Mouse (Mus musculus): Measurements from ENCODE around the gene Frem2. TPM values are rescaled to one million over a fixed set of nuclear protein-coding genes. Genes with fewer than 3 reads are reported as not detected.

The Frem2 gene
- polyA plus RNA-seq, 1 experiment: 0.02 TPM

DNA sequence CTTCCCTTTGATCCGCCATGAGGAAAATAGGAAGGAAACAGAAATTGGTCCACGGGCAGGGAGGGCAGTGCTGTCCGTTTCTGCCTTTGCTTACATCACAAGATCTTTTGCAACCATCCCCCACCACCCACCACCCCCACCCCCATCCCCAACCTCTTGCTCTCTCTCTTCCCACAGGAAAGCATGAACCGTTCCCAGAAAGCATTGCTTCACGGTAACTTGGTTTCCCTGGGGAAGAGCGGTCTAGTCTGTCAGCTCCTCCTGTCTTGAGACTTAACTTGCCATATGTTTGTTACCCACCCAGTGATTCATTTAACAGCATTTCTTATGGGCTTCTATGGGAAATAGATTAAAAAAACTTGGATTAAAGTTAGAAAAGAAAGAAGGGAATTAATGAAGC is 85.5 kb downstream of the Frem2 start:
- H3K4me3 ChIP-seq (replicated peaks): no peak overlapping the region
- H3K36me3 ChIP-seq (ENCODE audit: control insufficient read depth): no peaks in the 10 kb centered on the region
- TF ChIP-seq TAL1 (IDR thresholded peaks at IDR 0.05; ENCODE audit: low read length) (no peak), GATA1 (IDR thresholded peaks at IDR 0.05; ENCODE audit: low read length) (no peak)
- H3K4me1 ChIP-seq (ENCODE audit: control insufficient read depth): no peaks in the 10 kb centered on the region
- no peaks in the 10 kb centered on the region for H3K9me3 ChIP-seq (ENCODE audit: control insufficient read depth, low read length)
- H3K27me3 ChIP-seq (ENCODE audit: control insufficient read depth): no peaks in the 10 kb centered on the region

DNA sequence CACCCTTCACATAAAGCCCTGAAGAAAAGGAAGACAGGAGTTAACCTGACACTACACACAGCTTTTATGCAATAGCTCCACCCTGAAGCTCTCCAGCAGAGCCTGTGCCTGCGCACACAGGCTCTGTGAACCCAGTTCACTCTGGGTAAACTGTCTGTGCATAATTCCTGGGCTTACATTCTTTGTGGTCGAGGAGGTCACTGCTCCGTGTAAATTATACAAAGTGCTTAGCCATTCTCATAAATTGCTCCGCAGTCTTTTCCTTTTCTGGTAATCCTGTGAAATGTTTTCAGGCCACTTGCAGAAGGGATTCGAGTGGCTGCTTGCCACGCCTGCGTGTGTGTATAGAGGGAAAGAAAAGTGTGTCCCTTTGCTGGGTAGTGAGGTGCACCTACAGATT is 92.6 kb downstream of the Frem2 start:
- Histone ChIP-seq H3K36me3 (ENCODE audit: control insufficient read depth) (no peaks in the 10 kb centered on the region), H3K9me3 (ENCODE audit: control insufficient read depth, low read length) (no peaks in the 10 kb centered on the region), H3K27me3 (ENCODE audit: control insufficient read depth) (no peaks in the 10 kb centered on the region), H3K4me3 (replicated peaks) (no peak overlapping the region), H3K4me1 (ENCODE audit: control insufficient read depth) (peaks cover 14% of the 10 kb centered on the region)
- TF ChIP-seq GATA1 (IDR thresholded peaks at IDR 0.05; ENCODE audit: low read length) (no peak), TAL1 (IDR thresholded peaks at IDR 0.05; ENCODE audit: low read length) (no peak)

DNA sequence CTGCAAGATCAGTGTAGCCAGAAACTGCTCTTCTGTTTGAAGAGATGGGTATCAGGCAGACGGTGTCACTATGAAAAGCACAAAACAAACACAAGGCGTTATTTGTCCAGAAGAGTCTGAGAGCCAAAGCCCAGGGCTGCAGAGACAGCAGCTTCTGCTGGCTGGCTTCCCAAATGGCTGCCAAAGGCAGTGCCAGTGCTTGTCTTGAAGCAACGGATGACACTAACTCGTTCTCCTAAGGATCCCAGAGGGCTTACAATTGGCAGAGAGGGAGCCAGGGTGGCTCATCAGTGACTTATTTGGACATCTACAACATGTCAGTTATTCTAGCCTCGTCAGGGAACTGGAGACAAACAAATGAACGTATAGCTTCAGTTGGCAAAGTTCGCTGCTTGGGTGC is 93.4 kb downstream of the Frem2 start:
- no peak for TF ChIP-seq GATA1 (IDR thresholded peaks at IDR 0.05; ENCODE audit: low read length)
- no peak for TF ChIP-seq TAL1 (IDR thresholded peaks at IDR 0.05; ENCODE audit: low read length)
- H3K4me3 ChIP-seq (replicated peaks): no peak overlapping the region
- H3K36me3 ChIP-seq (ENCODE audit: control insufficient read depth): no peaks in the 10 kb centered on the region
- peaks cover 14% of the 10 kb centered on the region for H3K4me1 ChIP-seq (ENCODE audit: control insufficient read depth)
- no peaks in the 10 kb centered on the region for H3K9me3 ChIP-seq (ENCODE audit: control insufficient read depth, low read length)
- no peaks in the 10 kb centered on the region for H3K27me3 ChIP-seq (ENCODE audit: control insufficient read depth)

DNA sequence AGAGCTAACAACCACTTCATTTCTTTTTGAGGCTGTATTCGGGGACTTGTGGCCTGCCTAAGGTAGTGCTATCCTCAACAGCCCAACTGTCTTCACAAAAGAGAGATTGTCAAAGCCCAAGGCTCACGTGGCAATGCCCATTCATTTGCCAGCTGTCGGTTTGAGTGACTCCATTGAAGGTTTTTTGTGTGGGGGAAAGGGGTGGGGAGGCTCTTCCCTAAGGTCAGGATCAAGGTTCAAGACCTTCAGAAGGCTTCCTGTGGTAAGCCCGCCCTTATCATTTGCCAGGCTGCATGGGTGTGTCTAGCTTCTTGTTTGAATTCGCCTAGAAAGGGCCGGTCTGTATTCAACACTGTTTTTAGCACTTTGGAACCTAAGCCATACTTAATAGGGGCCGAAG is 95.3 kb downstream of the Frem2 start:
- Histone ChIP-seq H3K36me3 (ENCODE audit: control insufficient read depth) (no peaks in the 10 kb centered on the region), H3K4me3 (replicated peaks) (no peak overlapping the region), H3K9me3 (ENCODE audit: control insufficient read depth, low read length) (no peaks in the 10 kb centered on the region), H3K27me3 (ENCODE audit: control insufficient read depth) (no peaks in the 10 kb centered on the region), H3K4me1 (ENCODE audit: control insufficient read depth) (peaks cover 14% of the 10 kb centered on the region)
- no peak for TF ChIP-seq GATA1 (IDR thresholded peaks at IDR 0.05; ENCODE audit: low read length)
- TF ChIP-seq TAL1 (IDR thresholded peaks at IDR 0.05; ENCODE audit: low read length): no peak

DNA sequence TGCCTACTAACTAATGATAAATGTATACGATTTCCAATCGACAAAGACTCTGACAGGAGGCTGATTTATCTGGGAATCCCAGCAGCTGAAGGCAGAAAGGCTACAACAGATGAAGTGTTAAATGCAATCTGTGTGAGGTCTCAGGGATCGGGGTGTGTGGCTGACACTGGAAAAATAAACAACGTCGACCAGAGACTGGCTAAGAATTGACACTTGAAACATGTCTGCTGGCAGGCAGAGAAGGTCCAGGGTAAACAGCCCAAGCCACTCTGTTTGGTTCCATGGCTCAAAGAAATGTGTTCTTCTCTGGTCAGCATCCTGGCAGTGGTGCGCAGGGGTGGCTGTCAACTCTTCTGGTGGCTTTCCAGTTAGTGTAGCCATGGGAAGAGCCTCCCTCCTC is 98.1 kb downstream of the Frem2 start:
- TF ChIP-seq TAL1 (IDR thresholded peaks at IDR 0.05; ENCODE audit: low read length) (no peak), GATA1 (IDR thresholded peaks at IDR 0.05; ENCODE audit: low read length) (no peak)
- no peaks in the 10 kb centered on the region for H3K27me3 ChIP-seq (ENCODE audit: control insufficient read depth)

DNA sequence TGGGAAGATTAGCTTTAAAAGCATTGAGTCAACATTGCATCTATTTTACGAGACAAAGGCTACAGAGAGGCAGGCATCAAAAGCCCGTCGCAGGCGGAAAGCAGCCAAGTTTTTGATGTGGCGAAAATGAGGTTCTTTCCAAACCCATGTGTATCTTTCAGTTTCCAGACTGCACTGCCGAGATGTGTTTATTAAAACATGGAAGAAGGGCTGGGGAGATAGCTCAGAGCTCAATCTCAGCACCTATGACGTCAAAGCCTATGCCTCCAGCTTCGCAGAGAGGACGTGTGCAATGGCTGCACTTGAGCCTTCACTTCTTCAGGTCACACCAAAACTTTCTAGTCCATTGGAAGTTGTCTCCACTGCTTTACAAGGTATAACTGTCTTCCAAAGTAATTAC is 98.9 kb downstream of the Frem2 start:
- Histone ChIP-seq H3K4me1 (ENCODE audit: control insufficient read depth) (peaks cover 14% of the 10 kb centered on the region), H3K4me3 (replicated peaks) (no peak overlapping the region), H3K9me3 (ENCODE audit: control insufficient read depth, low read length) (no peaks in the 10 kb centered on the region), H3K36me3 (ENCODE audit: control insufficient read depth) (no peaks in the 10 kb centered on the region), H3K27me3 (ENCODE audit: control insufficient read depth) (no peaks in the 10 kb centered on the region)
- TF ChIP-seq GATA1 (IDR thresholded peaks at IDR 0.05; ENCODE audit: low read length) (no peak), TAL1 (IDR thresholded peaks at IDR 0.05; ENCODE audit: low read length) (no peak)

More for the DNA sequence above, 98.1 kb downstream of the Frem2 start:
- Histone ChIP-seq H3K4me3 (replicated peaks) (no peak overlapping the region), H3K4me1 (ENCODE audit: control insufficient read depth) (peaks cover 14% of the 10 kb centered on the region), H3K36me3 (ENCODE audit: control insufficient read depth) (no peaks in the 10 kb centered on the region), H3K9me3 (ENCODE audit: control insufficient read depth, low read length) (no peaks in the 10 kb centered on the region)

DNA sequence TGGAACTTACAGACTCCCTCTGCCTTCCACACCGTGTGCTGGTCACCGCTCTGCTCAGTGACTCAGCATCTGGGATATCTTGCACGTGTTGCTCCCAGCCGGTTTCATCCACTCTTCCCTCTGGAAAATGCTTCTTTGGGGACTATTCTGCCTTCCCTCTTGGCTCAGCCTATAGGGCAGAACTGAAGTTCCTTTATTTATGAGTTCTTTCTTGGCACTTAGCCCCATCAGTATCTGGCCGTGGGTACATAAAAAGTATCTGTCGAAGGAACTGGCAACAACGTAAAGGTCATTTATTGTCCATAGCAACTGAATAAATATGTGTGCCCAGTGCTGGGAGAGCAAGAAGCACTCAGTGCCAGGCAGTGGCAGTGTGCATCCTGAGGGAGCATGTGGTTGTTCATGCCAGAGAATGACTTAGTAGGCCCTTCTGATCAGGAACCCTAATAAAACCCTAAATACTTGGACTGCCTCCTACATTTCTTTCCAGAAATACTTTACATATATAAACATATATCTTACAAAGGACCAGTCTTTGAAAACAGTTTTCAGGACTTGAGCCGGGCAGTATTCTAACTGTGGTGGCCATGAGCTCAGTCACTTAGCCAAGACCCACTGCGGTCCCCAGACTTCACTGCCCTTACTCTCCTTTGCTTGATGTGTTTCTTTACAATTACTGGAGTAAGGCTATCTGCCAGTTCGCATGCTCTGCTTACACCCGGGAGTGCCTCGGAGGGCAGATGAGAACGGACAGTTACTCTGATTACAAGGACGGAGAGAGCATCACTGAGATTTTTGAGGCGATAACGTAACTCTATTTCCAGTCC is 99.6 kb downstream of the Frem2 start:
- Histone ChIP-seq H3K9me3 (ENCODE audit: control insufficient read depth, low read length) (no peaks in the 10 kb centered on the region), H3K27me3 (ENCODE audit: control insufficient read depth) (no peaks in the 10 kb centered on the region), H3K4me3 (replicated peaks) (no peak overlapping the region), H3K4me1 (ENCODE audit: control insufficient read depth) (peaks cover 11% of the 10 kb centered on the region), H3K36me3 (ENCODE audit: control insufficient read depth) (no peaks in the 10 kb centered on the region)
- TF ChIP-seq TAL1 (IDR thresholded peaks at IDR 0.05; ENCODE audit: low read length): no peak
- TF ChIP-seq GATA1 (IDR thresholded peaks at IDR 0.05; ENCODE audit: low read length): no peak

DNA sequence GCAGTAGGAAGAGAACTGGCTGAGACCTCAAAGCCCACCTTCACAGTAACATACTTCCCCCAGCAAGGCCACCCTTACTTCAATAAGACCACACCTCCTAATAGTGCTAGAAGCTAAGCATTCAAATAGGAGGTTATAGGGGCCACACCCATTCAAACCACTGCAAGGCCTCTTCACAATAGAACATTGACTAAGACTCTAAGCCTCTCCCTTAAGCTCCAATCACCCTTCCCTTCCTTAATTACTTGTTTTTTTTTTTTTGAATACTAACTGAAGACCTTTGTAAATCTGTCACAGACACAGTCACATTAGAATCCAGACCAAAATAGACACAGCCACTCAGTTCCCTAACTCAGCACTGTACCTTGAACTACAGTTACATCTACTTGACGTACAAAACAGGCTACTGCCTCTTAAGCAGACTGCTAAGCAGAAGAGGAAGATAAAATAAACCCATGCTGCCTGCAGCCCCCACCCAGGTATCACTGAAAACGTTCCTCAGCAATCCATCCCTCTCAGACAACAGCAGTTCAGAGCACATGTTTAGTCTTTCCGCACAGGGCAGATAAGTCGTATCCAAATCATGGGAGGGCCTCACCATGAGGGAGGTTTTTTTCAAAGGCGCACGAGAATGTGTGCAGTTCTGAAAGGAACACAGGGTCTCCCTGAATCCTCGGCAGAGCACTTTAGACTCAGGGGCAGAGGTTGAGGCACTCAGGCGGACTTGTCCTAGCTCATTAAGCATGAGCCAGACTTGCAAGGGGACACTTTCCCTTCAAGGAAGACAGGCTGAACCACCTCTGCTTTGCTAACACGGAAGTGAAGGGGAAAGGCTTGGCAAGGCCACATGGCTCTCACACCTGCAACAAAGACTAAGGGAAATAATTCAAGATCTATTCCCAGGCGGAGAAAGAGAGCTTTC is 101.9 kb downstream of the Frem2 start:
- Histone ChIP-seq H3K36me3 (ENCODE audit: control insufficient read depth) (no peaks in the 10 kb centered on the region), H3K4me1 (ENCODE audit: control insufficient read depth) (no peaks in the 10 kb centered on the region; the same call in 1 of the 2 replicates), H3K4me3 (replicated peaks) (no peak overlapping the region), H3K27me3 (ENCODE audit: control insufficient read depth) (no peaks in the 10 kb centered on the region), H3K9me3 (ENCODE audit: control insufficient read depth, low read length) (no peaks in the 10 kb centered on the region)
- TF ChIP-seq TAL1 (IDR thresholded peaks at IDR 0.05; ENCODE audit: low read length) (no peak), GATA1 (IDR thresholded peaks at IDR 0.05; ENCODE audit: low read length) (no peak)

DNA sequence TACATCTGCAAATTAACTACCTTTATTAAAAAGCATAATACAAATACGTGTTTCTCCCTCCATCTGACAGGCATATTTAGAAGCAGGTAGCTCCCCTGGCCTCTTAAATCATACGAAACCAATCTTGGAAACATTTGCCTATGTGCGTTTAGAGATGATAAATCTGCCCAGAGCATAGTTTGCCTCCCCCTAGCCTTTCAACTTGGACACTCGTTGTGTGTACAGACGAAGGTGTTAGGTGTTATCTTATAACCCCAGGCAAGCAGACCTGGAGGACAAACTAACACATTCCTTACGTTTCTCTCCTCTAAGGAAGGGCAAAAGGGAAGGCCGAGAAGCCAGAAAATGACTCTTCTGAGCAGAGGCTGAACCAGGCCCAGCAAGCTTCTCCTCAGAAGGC is 104.5 kb downstream of the Frem2 start:
- no peak for TF ChIP-seq TAL1 (IDR thresholded peaks at IDR 0.05; ENCODE audit: low read length)
- TF ChIP-seq GATA1 (IDR thresholded peaks at IDR 0.05; ENCODE audit: low read length): no peak
- H3K4me1 ChIP-seq (ENCODE audit: control insufficient read depth): no peaks in the 10 kb centered on the region; the same call in 1 of the 2 replicates
- no peaks in the 10 kb centered on the region for H3K27me3 ChIP-seq (ENCODE audit: control insufficient read depth)
- H3K9me3 ChIP-seq (ENCODE audit: control insufficient read depth, low read length): no peaks in the 10 kb centered on the region
- no peaks in the 10 kb centered on the region for H3K36me3 ChIP-seq (ENCODE audit: control insufficient read depth)
- H3K4me3 ChIP-seq (replicated peaks): no peak overlapping the region

Measured in erythroblast, embryonic 14.5 days (primary cell).